Mouse (Mus musculus): ENCODE results near the gene Akr1c21.
"Not testable (repeated sequence)": the region's sequence is repeated elsewhere in the genome, so short reads cannot be mapped to it uniquely, and the experiment has no call there.

The Akr1c21 gene

DNA sequence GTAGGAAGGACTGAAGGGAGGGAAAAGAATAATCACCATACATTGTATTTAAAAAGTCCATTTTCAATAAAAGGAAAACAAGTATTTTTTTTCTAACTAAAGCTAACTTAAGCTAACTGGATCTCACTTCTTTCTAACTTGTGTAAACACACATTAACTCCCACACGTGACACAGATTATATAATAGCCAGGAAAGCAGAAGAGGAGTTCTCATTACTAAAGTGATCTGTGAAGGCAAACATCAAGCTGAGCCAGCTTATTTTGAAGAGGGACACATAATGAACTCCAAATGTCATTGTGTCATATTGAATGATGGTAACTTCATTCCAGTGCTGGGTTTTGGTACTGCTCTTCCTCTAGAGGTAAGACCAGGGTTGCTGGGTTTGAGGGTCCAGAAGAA lies at the start of gene Akr1c21:
Gene Akr1c21, plus strand, starts transcription at position 205 of the 400 bp plus-strand sequence.
- DNase-seq (ENCODE audit: low spot score), result no peak

DNA sequence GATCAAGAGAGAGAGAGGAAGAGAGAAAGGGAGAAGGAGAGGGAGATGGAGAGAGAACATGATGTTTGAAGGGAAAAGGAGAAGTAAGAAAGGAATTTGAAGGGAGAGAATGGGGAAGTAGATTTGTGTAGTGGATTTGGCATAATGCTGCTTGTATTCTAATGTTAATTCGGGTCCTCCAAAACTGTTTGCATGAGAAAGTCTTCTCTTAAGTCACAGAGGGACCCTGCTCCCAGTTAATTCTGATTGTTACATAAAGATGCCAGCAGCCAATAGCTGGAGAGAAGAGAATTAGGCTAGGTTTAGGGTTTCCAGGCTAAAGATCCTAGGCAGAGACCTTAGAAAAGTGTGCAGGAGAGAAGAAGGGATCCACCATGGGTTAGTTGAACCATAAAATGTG lies 14.7 kb upstream of the Akr1c21 start:
- DNase-seq (ENCODE audit: low spot score), result no peak

DNA sequence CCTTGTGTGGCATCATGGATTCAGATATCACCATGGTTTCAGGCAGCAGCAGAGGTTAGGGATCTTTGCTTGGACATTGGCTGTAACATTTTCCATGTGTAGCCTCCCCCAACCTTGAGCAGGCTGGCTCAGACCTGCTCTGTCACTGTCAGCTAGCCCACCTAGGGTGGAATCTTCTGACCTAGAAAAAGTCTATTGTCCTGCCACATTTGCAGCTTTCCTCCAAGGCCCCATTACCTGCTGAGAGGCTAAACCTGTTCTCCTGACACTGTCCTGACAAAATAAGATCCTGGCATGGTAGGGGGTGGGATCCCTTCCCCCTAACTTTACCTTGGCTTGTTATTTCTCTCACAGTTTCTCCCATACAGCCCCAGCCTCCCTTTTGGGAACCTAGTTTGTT lies 13.4 kb upstream of the Akr1c21 start:
- DNase-seq (ENCODE audit: low spot score), result no peak

DNA sequence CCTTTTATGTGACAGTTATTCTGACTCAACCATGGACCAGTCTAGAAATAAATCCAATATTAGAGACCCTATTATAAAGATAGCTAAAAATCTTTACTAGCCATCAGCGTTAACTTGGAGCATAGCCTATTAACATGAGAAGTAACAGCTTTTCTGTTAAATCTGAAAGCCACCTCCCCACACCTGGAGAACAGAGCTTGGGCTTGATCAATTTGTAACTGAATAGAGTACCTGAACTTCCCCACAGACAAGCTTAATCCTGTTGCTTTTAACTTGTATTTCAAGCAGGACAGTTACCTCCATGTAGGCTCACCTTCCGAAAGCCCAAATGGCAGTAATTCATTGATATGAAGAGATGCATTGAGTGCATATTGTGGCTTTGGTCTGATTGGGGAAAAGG lies 7.9 kb upstream of the Akr1c21 start:
- DNase-seq (ENCODE audit: low spot score), result no peak

DNA sequence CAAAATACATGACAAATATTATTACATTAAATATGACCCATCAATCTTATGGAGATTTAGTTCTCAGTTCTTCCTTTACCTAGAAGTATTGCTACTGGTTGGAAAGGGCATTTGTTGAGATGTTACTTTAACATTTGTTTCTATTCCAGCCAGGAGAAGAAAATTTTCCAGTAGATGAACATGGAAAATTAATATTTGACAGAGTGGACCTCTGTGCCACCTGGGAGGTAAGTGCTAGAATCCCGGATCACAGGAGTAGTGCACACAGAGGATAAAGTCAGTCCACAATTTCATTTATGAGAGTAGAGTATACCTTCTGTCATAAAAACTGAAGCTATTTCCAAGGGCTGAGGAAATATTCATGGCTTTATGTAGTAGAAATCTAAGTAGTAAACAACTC lies 3.0 kb downstream of the Akr1c21 start:
- DNase-seq (ENCODE audit: low spot score), result no peak

DNA sequence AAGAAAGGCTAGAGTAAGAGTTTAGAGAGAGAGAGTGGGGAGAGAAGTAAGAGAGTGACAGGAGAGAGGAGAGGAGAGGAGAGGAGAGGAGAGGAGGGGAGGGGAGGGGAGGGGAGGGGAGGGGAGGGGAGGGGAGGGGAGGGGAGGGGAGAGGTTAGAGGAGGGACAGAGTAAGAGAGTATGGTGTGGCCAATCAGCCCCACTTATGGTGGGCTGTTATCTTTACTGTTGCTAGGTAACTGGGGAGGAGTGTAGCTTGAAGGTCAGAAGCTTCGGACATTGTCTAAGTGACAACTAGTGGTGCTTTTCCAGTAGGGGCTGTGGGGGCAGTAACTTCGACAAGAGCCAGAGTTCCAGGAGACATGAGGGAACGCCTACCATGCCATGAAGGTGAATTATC lies 29.6 kb downstream of the Akr1c21 start:
- DNase-seq (ENCODE audit: low spot score), result not testable (repeated sequence)

DNA sequence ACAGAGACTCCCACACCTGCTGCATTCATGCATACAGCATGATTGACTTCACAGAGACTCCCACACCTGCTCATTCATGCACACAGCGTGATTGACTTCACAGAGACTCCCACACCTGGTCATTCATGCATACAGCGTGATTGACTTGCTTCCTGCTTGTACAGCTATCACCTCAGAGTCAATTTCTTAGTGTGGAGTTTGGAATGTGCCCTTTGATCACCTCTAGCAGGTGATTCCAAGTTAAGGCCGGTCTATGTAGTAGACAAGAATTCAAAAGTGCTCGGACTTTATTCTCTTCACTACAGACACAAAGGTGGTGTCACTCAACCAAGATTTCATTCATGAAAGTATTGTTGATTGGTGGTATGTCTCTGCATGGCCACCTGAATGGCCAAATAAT lies 32.9 kb downstream of the Akr1c21 start:
- no peak for DNase-seq (ENCODE audit: low spot score)

DNA sequence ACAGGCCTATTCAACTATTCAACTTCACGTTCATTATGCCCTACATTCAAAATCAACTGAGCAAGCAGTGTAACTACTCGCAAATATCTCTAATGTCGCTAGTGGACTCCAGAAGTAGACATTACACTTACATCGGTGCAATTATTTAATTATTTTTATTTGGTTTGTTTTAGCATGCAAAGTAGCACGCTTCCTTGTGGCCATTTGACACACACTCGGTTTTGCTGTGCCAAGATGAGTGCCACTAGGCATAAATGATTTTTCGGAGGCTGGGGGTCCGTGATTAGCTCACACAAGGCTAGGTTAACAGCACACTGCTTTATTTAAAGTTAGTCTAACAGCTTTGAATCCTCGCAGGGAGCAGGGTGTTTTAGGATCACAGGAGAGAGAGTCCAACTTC lies 34.7 kb downstream of the Akr1c21 start:
- no peak for DNase-seq (ENCODE audit: low spot score)

DNA sequence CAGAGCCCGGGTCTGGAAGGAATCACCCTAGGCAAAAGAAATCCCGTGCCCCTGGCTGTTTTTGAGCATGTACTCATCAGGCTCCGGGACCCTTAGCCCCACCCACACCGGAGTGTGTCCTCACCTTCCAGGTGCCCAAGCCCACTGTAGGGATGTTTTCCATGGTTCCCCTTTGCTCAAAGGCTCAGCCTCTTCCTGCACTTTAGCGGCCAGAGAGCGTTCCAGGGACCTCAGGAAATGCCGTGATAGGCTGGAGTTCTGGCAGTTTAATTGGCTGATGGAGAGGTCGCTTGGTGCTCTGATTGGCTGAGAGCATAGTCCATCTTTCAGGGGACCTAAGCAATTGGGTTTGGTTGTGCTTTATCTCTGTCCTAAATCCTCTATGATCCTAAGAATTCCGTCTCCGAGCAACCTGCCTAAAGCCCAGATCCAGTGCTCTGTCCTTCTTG lies 35.1 kb downstream of the Akr1c21 start, which contains the start of gene Akr1e1:
Gene Akr1e1, minus strand, starts transcription at position 214 of the 449 bp plus-strand sequence.
- peak; percentile 87 for DNase-seq (ENCODE audit: low spot score)

DNA sequence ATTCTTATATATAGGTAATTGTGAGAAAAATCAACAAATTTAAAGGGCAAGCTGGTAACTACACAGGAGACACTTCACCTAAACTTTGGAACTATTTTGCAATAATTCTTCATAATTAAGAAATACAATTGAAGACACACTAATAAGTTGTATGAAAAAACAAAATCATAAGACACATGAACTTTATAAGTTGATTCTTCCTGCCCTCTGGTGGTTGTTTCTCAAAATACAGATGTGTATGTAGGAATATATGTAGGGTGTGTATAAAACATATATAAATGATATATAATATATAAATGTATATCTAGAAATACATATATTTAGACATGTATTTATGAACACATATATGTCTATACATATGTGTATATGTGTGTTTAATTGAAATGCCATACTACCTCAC lies 37.0 kb downstream of the Akr1c21 start:
- DNase-seq (ENCODE audit: low spot score), result no peak
